ENCODE assay signal across 8 mouse cellular contexts in the genomic region with DNA sequence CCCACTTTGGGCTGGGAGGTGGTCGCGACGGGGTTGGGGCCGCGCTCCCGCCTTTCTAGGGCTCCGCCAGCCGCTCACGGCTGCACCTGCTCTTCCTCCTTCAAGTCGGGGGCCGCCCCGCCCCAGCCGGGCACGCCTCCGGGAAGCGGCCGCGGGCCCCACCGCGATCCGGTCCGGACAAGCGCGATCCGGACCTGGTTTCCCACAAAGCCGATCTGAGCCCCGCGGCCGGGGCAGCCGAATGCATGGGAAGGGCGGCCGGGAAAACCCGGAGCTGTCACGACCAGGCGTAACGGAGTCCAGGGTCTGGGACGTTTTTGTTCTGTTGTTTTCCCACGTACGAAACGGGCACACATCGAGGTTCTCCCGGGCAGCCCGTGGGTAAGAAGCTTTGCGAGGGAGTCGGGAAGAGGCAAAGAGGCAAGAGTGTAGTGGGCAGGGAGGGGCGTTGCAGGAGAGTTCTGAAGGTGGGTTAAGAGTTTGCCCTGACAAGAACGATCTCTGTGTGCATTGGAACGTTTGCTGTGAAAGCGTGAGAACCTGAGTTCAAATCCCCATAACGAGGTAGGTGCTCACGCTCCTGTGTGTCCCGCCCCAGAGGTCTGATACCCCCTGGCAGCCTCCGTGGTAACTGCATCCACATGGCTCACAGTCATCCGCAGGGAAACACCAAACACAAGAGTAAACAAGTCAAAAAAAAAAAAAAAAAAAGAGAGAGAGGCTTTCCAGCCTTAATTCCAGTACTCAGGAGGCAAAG. TPM values are rescaled to one million over a fixed set of nuclear protein-coding genes. Genes with fewer than 3 reads are reported as not detected.
DNase-seq lines count a peak whose midpoint lies in the region; ATAC-seq and TF ChIP-seq lines count a peak whose summit lies in the region.

No protein-coding gene starts in this region.

- H3K4me2 ChIP-seq in heart, embryonic 16.5 days (ENCODE audit: low read depth, low read length), result peak overlapping the region; percentile 92
- peak overlapping the region; percentile 94 for H3K4me2 ChIP-seq in neural tube, embryonic 15.5 days

- peak overlapping the region; percentile 76 for H3K9ac ChIP-seq in heart, embryonic 16.5 days (ENCODE audit: low read length)
- H3K9ac ChIP-seq in neural tube, embryonic 15.5 days (replicated peaks), result peak overlapping the region; percentile 55

- H3K4me1 ChIP-seq in E14TG2a.4 (replicated peaks; ENCODE audit: low read depth, low read length), result peaks cover 92% of the 10 kb centered on the region
- H3K4me1 ChIP-seq in brown adipose tissue, adult 24 weeks (ENCODE audit: control insufficient read depth, insufficient read depth, insufficient read length, low read length), result no peaks in the 10 kb centered on the region
- H3K4me1 ChIP-seq in erythroblast, embryonic 14.5 days (ENCODE audit: control insufficient read depth), result peaks cover 46% of the 10 kb centered on the region
- peaks cover 16% of the 10 kb centered on the region for H3K4me1 ChIP-seq in heart, embryonic 16.5 days (ENCODE audit: control insufficient read depth, insufficient read depth, low read length)
- H3K4me1 ChIP-seq in lung, adult 2 months (ENCODE audit: control insufficient read depth, insufficient read depth, low read length), result peaks cover 3% of the 10 kb centered on the region; the same call in 1 of the 2 replicates
- peaks cover 27% of the 10 kb centered on the region for H3K4me1 ChIP-seq in neural tube, embryonic 15.5 days

- peak; percentile 95 for DNase-seq in kidney, postnatal 14 days
- DNase-seq in lung, adult 2 months, result peak; percentile 93
- peak; percentile 97 for DNase-seq in testis, postnatal 10 days (ENCODE audit: low spot score)

- no peaks in the 10 kb centered on the region for H3K36me3 ChIP-seq in E14TG2a.4 (ENCODE audit: insufficient read depth, low read length)
- H3K36me3 ChIP-seq in erythroblast, embryonic 14.5 days (ENCODE audit: control insufficient read depth), result no peaks in the 10 kb centered on the region
- H3K36me3 ChIP-seq in heart, embryonic 16.5 days (ENCODE audit: control insufficient read depth, insufficient read depth), result no peaks in the 10 kb centered on the region
- no peaks in the 10 kb centered on the region for H3K36me3 ChIP-seq in neural tube, embryonic 15.5 days

- TF ChIP-seq POLR2A in lung, adult 2 months (IDR thresholded peaks at IDR 0.05; ENCODE audit: borderline replicate concordance, extremely low read depth, low read depth, low read length), result no peak

- WGBS in heart, embryonic 16.5 days, result 2% methylated on average over 53 of the region's 54 CpGs
- WGBS in lung, adult 2 months, result 2% methylated on average over 54 of the region's 54 CpGs
- WGBS in neural tube, embryonic 15.5 days, result 3% methylated on average over 54 of the region's 54 CpGs

- peak overlapping the region; percentile 80 for H3K4me3 ChIP-seq in E14TG2a.4 (replicated peaks; ENCODE audit: low read length)
- peak overlapping the region; percentile 49 for H3K4me3 ChIP-seq in brown adipose tissue, adult 24 weeks (ENCODE audit: insufficient read depth, low read depth, low read length)
- peak overlapping the region; percentile 52 for H3K4me3 ChIP-seq in erythroblast, embryonic 14.5 days (replicated peaks)
- peak overlapping the region; percentile 62 for H3K4me3 ChIP-seq in heart, embryonic 16.5 days (ENCODE audit: low read length)
- peak overlapping the region; percentile 64 for H3K4me3 ChIP-seq in lung, adult 2 months (replicated peaks; ENCODE audit: extremely low read depth, low read depth, low read length)
- H3K4me3 ChIP-seq in neural tube, embryonic 15.5 days (replicated peaks), result peak overlapping the region; percentile 51

- H3K9me3 ChIP-seq in E14TG2a.4 (ENCODE audit: low read length), result no peaks in the 10 kb centered on the region
- peaks cover 4% of the 10 kb centered on the region; the same call in 1 of the 2 replicates for H3K9me3 ChIP-seq in erythroblast, embryonic 14.5 days (ENCODE audit: control insufficient read depth, low read length)
- no peaks in the 10 kb centered on the region for H3K9me3 ChIP-seq in heart, embryonic 16.5 days (replicated peaks; ENCODE audit: control insufficient read depth, low read length)
- no peaks in the 10 kb centered on the region for H3K9me3 ChIP-seq in neural tube, embryonic 15.5 days (replicated peaks)

- no peak overlapping the region for H3K27ac ChIP-seq in brown adipose tissue, adult 24 weeks (replicated peaks; ENCODE audit: low read depth, low read length)
- H3K27ac ChIP-seq in heart, embryonic 16.5 days (ENCODE audit: low read length), result no peak overlapping the region
- no peak overlapping the region for H3K27ac ChIP-seq in neural tube, embryonic 15.5 days (replicated peaks)

- peak; percentile 68 for ATAC-seq in heart, embryonic 16.5 days (replicated peaks; ENCODE audit: extremely low read depth, insufficient read depth, low FRiP score)
- ATAC-seq in neural tube, embryonic 15.5 days (ENCODE audit: low FRiP score), result peak; percentile 67

- no peak; the same call in 1 of the 2 replicates for TF ChIP-seq CTCF in E14TG2a.4 (conservative IDR thresholded peaks at IDR 0.05; ENCODE audit: low read length)
- no peak for TF ChIP-seq CTCF in lung, adult 2 months (IDR thresholded peaks at IDR 0.05; ENCODE audit: insufficient read depth, low read length)

- peaks cover 41% of the 10 kb centered on the region for H3K27me3 ChIP-seq in E14TG2a.4 (ENCODE audit: insufficient read depth, low read length)
- H3K27me3 ChIP-seq in erythroblast, embryonic 14.5 days (ENCODE audit: control insufficient read depth), result peaks cover 58% of the 10 kb centered on the region
- H3K27me3 ChIP-seq in heart, embryonic 16.5 days (ENCODE audit: control insufficient read depth, insufficient read depth, low read length), result peaks cover 36% of the 10 kb centered on the region
- H3K27me3 ChIP-seq in neural tube, embryonic 15.5 days (replicated peaks), result peaks cover 51% of the 10 kb centered on the region

RNA-seq across cellular contexts. Expression of a gene that starts 5.5 kb away (rescaled TPM):
- 1.6 TPM in 1 of 2 replicates, not detected in the other for polyA plus RNA-seq in brown adipose tissue, adult 24 weeks (2012; ENCODE audit: insufficient read depth, insufficient read length, missing spikeins)
- 0.01 and 0.02 TPM in 2 replicates for polyA plus RNA-seq in erythroblast, embryonic 14.5 days (2012)
- polyA plus RNA-seq in heart, embryonic 16.5 days (2015; fragmentation: Nextera tagmentation; extraction: Ambion mirVana), result 4.7 and 5.3 TPM in 2 replicates
- polyA plus RNA-seq in lung, adult 2 months (2012; rRNA removed), result 27.6 and 27.7 TPM in 2 replicates
- 4.1 and 7.9 TPM in 2 replicates for polyA plus RNA-seq in neural tube, embryonic 15.5 days (2015; fragmentation: Nextera tagmentation; extraction: Ambion mirVana)

RNA-seq across cellular contexts. Expression of a gene that starts 6.9 kb away (rescaled TPM):
- 10.6 and 12.4 TPM in 2 replicates for polyA plus RNA-seq in brown adipose tissue, adult 24 weeks (2012; ENCODE audit: insufficient read depth, insufficient read length, missing spikeins)
- 4.0 and 4.5 TPM in 2 replicates for polyA plus RNA-seq in erythroblast, embryonic 14.5 days (2012)
- polyA plus RNA-seq in heart, embryonic 16.5 days (2015; fragmentation: Nextera tagmentation; extraction: Ambion mirVana), result 31.3 and 33.2 TPM in 2 replicates
- polyA plus RNA-seq in lung, adult 2 months (2012; rRNA removed), result 103 and 104 TPM in 2 replicates
- 116 and 124 TPM in 2 replicates for polyA plus RNA-seq in neural tube, embryonic 15.5 days (2015; fragmentation: Nextera tagmentation; extraction: Ambion mirVana)

RNA-seq across cellular contexts. Expression of a gene that starts 19.1 kb away (rescaled TPM):
- polyA plus RNA-seq in brown adipose tissue, adult 24 weeks (2012; ENCODE audit: insufficient read depth, insufficient read length, missing spikeins), result 59.5 and 82.7 TPM in 2 replicates
- polyA plus RNA-seq in erythroblast, embryonic 14.5 days (2012), result 4.6 and 5.7 TPM in 2 replicates
- polyA plus RNA-seq in heart, embryonic 16.5 days (2015; fragmentation: Nextera tagmentation; extraction: Ambion mirVana), result 62.7 and 63.0 TPM in 2 replicates
- polyA plus RNA-seq in lung, adult 2 months (2012; rRNA removed), result 86.4 and 104 TPM in 2 replicates
- 38.0 and 39.1 TPM in 2 replicates for polyA plus RNA-seq in neural tube, embryonic 15.5 days (2015; fragmentation: Nextera tagmentation; extraction: Ambion mirVana)

RNA-seq across cellular contexts. Expression of a gene that starts 19.1 kb away (rescaled TPM):
- polyA plus RNA-seq in brown adipose tissue, adult 24 weeks (2012; ENCODE audit: insufficient read depth, insufficient read length, missing spikeins), result 122 and 144 TPM in 2 replicates
- 43.8 and 44.0 TPM in 2 replicates for polyA plus RNA-seq in erythroblast, embryonic 14.5 days (2012)
- 230 TPM in 2 replicates for polyA plus RNA-seq in heart, embryonic 16.5 days (2015; fragmentation: Nextera tagmentation; extraction: Ambion mirVana)
- polyA plus RNA-seq in lung, adult 2 months (2012; rRNA removed), result 60.1 and 87.9 TPM in 2 replicates
- polyA plus RNA-seq in neural tube, embryonic 15.5 days (2015; fragmentation: Nextera tagmentation; extraction: Ambion mirVana), result 155 and 160 TPM in 2 replicates

RNA-seq across cellular contexts. Expression of a gene that starts 33.1 kb away (rescaled TPM):
- polyA plus RNA-seq in brown adipose tissue, adult 24 weeks (2012; ENCODE audit: insufficient read depth, insufficient read length, missing spikeins), result not detected in 2 replicates
- 0.07 and 0.15 TPM in 2 replicates for polyA plus RNA-seq in erythroblast, embryonic 14.5 days (2012)
- 2.6 and 2.7 TPM in 2 replicates for polyA plus RNA-seq in heart, embryonic 16.5 days (2015; fragmentation: Nextera tagmentation; extraction: Ambion mirVana)
- polyA plus RNA-seq in lung, adult 2 months (2012; rRNA removed), result 2.7 and 3.3 TPM in 2 replicates
- 37.1 and 48.3 TPM in 2 replicates for polyA plus RNA-seq in neural tube, embryonic 15.5 days (2015; fragmentation: Nextera tagmentation; extraction: Ambion mirVana)
